Mouse (Mus musculus) heart, embryonic 11.5 days (tissue): ENCODE measurements around the gene Ilkap. TPM values are rescaled to one million over a fixed set of nuclear protein-coding genes. Genes with fewer than 3 reads are reported as not detected.

Experiments
- ATAC-seq: fragments of 200-750 bp; cut with Nextera tagmentation; replicated peaks from 2 replicates; pipeline ENCODE4 v1.8.0; 2017; ENCODE audit warnings: moderate library complexity; ENCODE audit not compliant: insufficient number of reproducible peaks, low FRiP score, low TSS enrichment
- H3K27ac ChIP-seq: fragments of 300-500 bp; sonication (generic); 2 replicates; pipeline ENCODE4 v1.5.1; 2014; ENCODE audit warnings: mild to moderate bottlenecking, low read depth, low read length
- H3K27me3 ChIP-seq: fragments of 300-500 bp; sonication (generic); 2 replicates; pipeline ENCODE4 v1.6.1; 2014; ENCODE audit warnings: mild to moderate bottlenecking, low read length, mixed read lengths; ENCODE audit not compliant: control insufficient read depth, insufficient read depth
- H3K36me3 ChIP-seq: fragments of 300-500 bp; sonication (generic); 2 replicates; pipeline ENCODE4 v1.6.1; 2014; ENCODE audit warnings: mild to moderate bottlenecking, low read length, moderate library complexity, mixed read lengths; ENCODE audit not compliant: control insufficient read depth, insufficient read depth
- H3K4me1 ChIP-seq: fragments of 300-500 bp; sonication (generic); 2 replicates; pipeline ENCODE4 v1.6.1; 2014; ENCODE audit warnings: low read length; ENCODE audit not compliant: control insufficient read depth, insufficient read depth
- H3K4me2 ChIP-seq: fragments of 300-500 bp; sonication (generic); 2 replicates; pipeline ENCODE4 v1.6.1; 2014; ENCODE audit warnings: mild to moderate bottlenecking, moderate library complexity
- H3K4me3 ChIP-seq: fragments of 300-500 bp; sonication (generic); 2 replicates; pipeline ENCODE4 v1.5.1; 2014; ENCODE audit warnings: low read depth, low read length
- H3K9ac ChIP-seq: fragments of 300-500 bp; sonication (generic); 2 replicates; pipeline ENCODE4 v1.6.1; 2014; ENCODE audit warnings: mild to moderate bottlenecking, low read depth, low read length, moderate library complexity
- H3K9me3 ChIP-seq: fragments of 300-500 bp; sonication (generic); replicated peaks from 2 replicates; pipeline ENCODE4 v1.6.1; 2016; ENCODE audit warnings: low read length; ENCODE audit not compliant: control insufficient read depth
- WGBS: fragments of 180-500 bp; shearing (Covaris S2); extraction: QIAGEN DNeasy Blood & Tissue Kit; methylation state at CpG from one replicate; pipeline ENCODE4 v1.1.7; 2014; ENCODE audit not compliant: insufficient replicate concordance; 5-methylcytosine and 5-hydroxymethylcytosine counted together
- polyA plus RNA-seq: library from polyadenylated mRNA; unstranded; fragments of >200 nt; fragmentation: Nextera tagmentation; extraction: Ambion mirVana; gene quantifications from 2 replicates; pipeline ENCODE4 v1.2.1, GENCODE M21; 2014

Gene Ilkap
- polyA plus RNA-seq, 1 experiment from 2014 or later = 122 TPM

GRCm38 (mm10) chr1:91362113-91362512, 36.5 kb downstream of the Ilkap start:
- 68% methylated on average over 5 of the region's 5 CpGs for WGBS
- H3K27ac ChIP-seq = no peak overlapping the region
- no peak overlapping the region for H3K4me2 ChIP-seq
- peaks cover 16% of the 10 kb centered on the region for H3K36me3 ChIP-seq
- no peak overlapping the region for H3K4me3 ChIP-seq
- H3K9ac ChIP-seq = no peak overlapping the region
- H3K9me3 ChIP-seq = peaks cover 11% of the 10 kb centered on the region; the same call in 1 of the 2 replicates
- H3K27me3 ChIP-seq = peaks cover 4% of the 10 kb centered on the region
- H3K4me1 ChIP-seq = no peaks in the 10 kb centered on the region
- no peak for ATAC-seq

- H3K9ac ChIP-seq = no peak overlapping the region
- no peaks in the 10 kb centered on the region; the same call in 1 of the 2 replicates for H3K27me3 ChIP-seq
- no peak overlapping the region for H3K4me3 ChIP-seq
- no peak for ATAC-seq
- H3K4me2 ChIP-seq = no peak overlapping the region
- no peaks in the 10 kb centered on the region for H3K9me3 ChIP-seq
- H3K36me3 ChIP-seq = peaks cover 6% of the 10 kb centered on the region
- no peak overlapping the region for H3K27ac ChIP-seq
- H3K4me1 ChIP-seq = peaks cover 11% of the 10 kb centered on the region
- WGBS = 84% methylated on average over 11 of the region's 11 CpGs
These were observed 42.5 kb downstream of the Ilkap start for GRCm38 (mm10) chr1:91356105-91356504.

- peak overlapping the region; percentile 72 for H3K4me2 ChIP-seq
- peaks cover 23% of the 10 kb centered on the region for H3K4me1 ChIP-seq
- 77% methylated on average over 2 of the region's 2 CpGs for WGBS
- no peaks in the 10 kb centered on the region for H3K9me3 ChIP-seq
- no peak for ATAC-seq
- peaks cover 3% of the 10 kb centered on the region; the same call in 1 of the 2 replicates for H3K36me3 ChIP-seq
- H3K9ac ChIP-seq = no peak overlapping the region
- H3K27ac ChIP-seq = no peak overlapping the region
- H3K4me3 ChIP-seq = no peak overlapping the region
- H3K27me3 ChIP-seq = no peaks in the 10 kb centered on the region; the same call in 1 of the 2 replicates
These were observed 46.3 kb downstream of the Ilkap start for GRCm38 (mm10) chr1:91352277-91352676.

GRCm38 (mm10) chr1:91351249-91351648, 47.4 kb downstream of the Ilkap start:
- Histone ChIP-seq H3K9me3 (no peaks in the 10 kb centered on the region), H3K4me1 (peaks cover 23% of the 10 kb centered on the region), H3K36me3 (peaks cover 3% of the 10 kb centered on the region; the same call in 1 of the 2 replicates), H3K4me2 (peak overlapping the region; percentile 72), H3K27ac (peak overlapping the region; percentile 79), H3K9ac (peak overlapping the region; percentile 75), H3K4me3 (peak overlapping the region; percentile 49), H3K27me3 (peaks cover 5% of the 10 kb centered on the region)
- WGBS = 61% methylated on average over 3 of the region's 3 CpGs
- no peak for ATAC-seq

- peak within 1 kb of the TSS; percentile 79 for H3K27ac ChIP-seq
- H3K4me3 ChIP-seq = peak within 1 kb of the TSS; percentile 49
- H3K27me3 ChIP-seq = peaks cover 9% of the 10 kb centered on the region
- 0 out of 2 replicates have a peak, but pooled peaks have one; percentile 18 for ATAC-seq
- peaks cover 3% of the 10 kb centered on the region; the same call in 1 of the 2 replicates for H3K36me3 ChIP-seq
- H3K4me1 ChIP-seq = peaks cover 23% of the 10 kb centered on the region
- 29% methylated on average over 4 of the region's 4 CpGs for WGBS
- H3K9ac ChIP-seq = peak within 1 kb of the TSS; percentile 75
- no peaks in the 10 kb centered on the region for H3K9me3 ChIP-seq
- H3K4me2 ChIP-seq = peak within 1 kb of the TSS; percentile 72
These were observed 47.8 kb downstream of the Ilkap start, which contains the start of gene Klhl30 for GRCm38 (mm10) chr1:91350841-91351240. Klhl30 (plus strand) TSS chr1:91351016.

- ATAC-seq = no peak
- H3K4me1 ChIP-seq = peaks cover 26% of the 10 kb centered on the region
- H3K4me2 ChIP-seq = no peak overlapping the region
- no peak overlapping the region for H3K27ac ChIP-seq
- peaks cover 45% of the 10 kb centered on the region for H3K27me3 ChIP-seq
- WGBS = 28% methylated on average over 3 of the region's 3 CpGs
- H3K36me3 ChIP-seq = no peaks in the 10 kb centered on the region
- H3K9me3 ChIP-seq = no peaks in the 10 kb centered on the region
- no peak overlapping the region for H3K9ac ChIP-seq
- no peak overlapping the region for H3K4me3 ChIP-seq
These were observed 51.7 kb downstream of the Ilkap start for GRCm38 (mm10) chr1:91346892-91347291.

- peak overlapping the region; percentile 39 for H3K4me3 ChIP-seq
- peaks cover 15% of the 10 kb centered on the region for H3K4me1 ChIP-seq
- H3K36me3 ChIP-seq = no peaks in the 10 kb centered on the region
- peak; percentile 24; the same call in 1 of the 2 replicates for ATAC-seq
- H3K9me3 ChIP-seq = no peaks in the 10 kb centered on the region
- peak overlapping the region; percentile 71 for H3K4me2 ChIP-seq
- 3% methylated on average over 68 of the region's 68 CpGs for WGBS
- no peak overlapping the region for H3K9ac ChIP-seq
- peaks cover 47% of the 10 kb centered on the region for H3K27me3 ChIP-seq
- no peak overlapping the region for H3K27ac ChIP-seq
These were observed 53.5 kb downstream of the Ilkap start for GRCm38 (mm10) chr1:91344921-91345685.

- Histone ChIP-seq H3K4me3 (no peak overlapping the region), H3K36me3 (no peaks in the 10 kb centered on the region), H3K27me3 (peaks cover 47% of the 10 kb centered on the region), H3K4me2 (no peak overlapping the region), H3K4me1 (peaks cover 12% of the 10 kb centered on the region; the same call in 1 of the 2 replicates), H3K9ac (no peak overlapping the region), H3K9me3 (no peaks in the 10 kb centered on the region), H3K27ac (no peak overlapping the region)
- no peak for ATAC-seq
- WGBS = 80% methylated on average over 3 of the region's 3 CpGs
These were observed 54.6 kb downstream of the Ilkap start for GRCm38 (mm10) chr1:91344001-91344400.
